Mouse (Mus musculus): ENCODE data around the gene Gk5.
A peak's percentile ranks its signal among the peaks of the same experiment; 100 is the strongest.

GRCm38 (mm10) chr9:96196636-96197181 is 77.5 kb downstream of the Gk5 start:
- TF ChIP-seq CTCF (IDR thresholded peaks at IDR 0.05; ENCODE audit: extremely low read depth, insufficient read length, insufficient replicate concordance, low read depth, low read length), result peak; percentile 16; the same call in 1 of the 2 replicates
- peak; percentile 15; the same call in 1 of the 2 replicates for TF ChIP-seq POLR2A (IDR thresholded peaks at IDR 0.05; ENCODE audit: low read depth, low read length)

Data from small intestine, adult 2 months (tissue).